Comparison of ENCODE assay signal across 10 mouse cellular contexts in genomic region chr3:68975533-68976490, GRCm38 (mm10). TPM values are rescaled to one million over a fixed set of nuclear protein-coding genes. Genes with fewer than 3 reads are reported as not detected.
DNase-seq lines count a peak whose midpoint lies in the region; ATAC-seq and TF ChIP-seq lines count a peak whose summit lies in the region.
"Had no signal": no experiment of that assay in that cellular context is flagged by ENCODE, and none has a peak within 500 bp of the region (broad histone marks: within the 10 kb centered on the region; RNA-seq: fewer than 3 reads in every experiment).

No protein-coding gene starts in this region.

- H3K4me2 ChIP-seq in forebrain, embryonic 14.5 days (ENCODE audit: low read length): no peak overlapping the region
- H3K4me2 ChIP-seq in limb, embryonic 13.5 days (replicated peaks): no peak overlapping the region
- H3K4me2 ChIP-seq in stomach, embryonic 15.5 days: no peak overlapping the region
- no peak overlapping the region for H3K4me2 ChIP-seq in intestine, postnatal 0 days (replicated peaks; ENCODE audit: low read depth)
- no peak overlapping the region for H3K4me2 ChIP-seq in neural tube, embryonic 15.5 days
- H3K4me2 ChIP-seq: intestine, embryonic 15.5 days had no signal

- ATAC-seq in forebrain, embryonic 14.5 days: no peak
- no peak for ATAC-seq in limb, embryonic 13.5 days (ENCODE audit: low FRiP score, low read depth)
- ATAC-seq in stomach, embryonic 15.5 days (ENCODE audit: insufficient read depth, low FRiP score, low read depth): peak; percentile 53; the same call in 1 of the 2 replicates
- ATAC-seq in intestine, postnatal 0 days: no peak
- ATAC-seq in neural tube, embryonic 15.5 days (ENCODE audit: low FRiP score): no peak
- ATAC-seq: intestine, embryonic 15.5 days had no signal

- 57% methylated on average over 9 of the region's 9 CpGs for WGBS in forebrain, embryonic 10.5 days
- WGBS in forebrain, embryonic 14.5 days: 49% methylated on average over 9 of the region's 9 CpGs
- 36% methylated on average over 9 of the region's 9 CpGs for WGBS in thymus, adult 2 months
- 52% methylated on average over 9 of the region's 9 CpGs for WGBS in limb, embryonic 13.5 days
- 60% methylated on average over 9 of the region's 9 CpGs for WGBS in stomach, embryonic 15.5 days
- WGBS in intestine, postnatal 0 days: 70% methylated on average over 9 of the region's 9 CpGs
- WGBS in neural tube, embryonic 15.5 days: 69% methylated on average over 9 of the region's 9 CpGs

- no peak for DNase-seq in forebrain, embryonic 10.5 days (ENCODE audit: extremely low spot score, low spot score)
- DNase-seq in forebrain, embryonic 14.5 days (ENCODE audit: low spot score): no peak
- DNase-seq in thymus, adult 2 months: peak; percentile 39
- no peak for DNase-seq in thymus, postnatal 10 days (ENCODE audit: low spot score in 2 of 2)
- DNase-seq: cerebellum, adult 9-10 months had no signal

- H3K27me3 ChIP-seq in forebrain, embryonic 10.5 days (ENCODE audit: poor library complexity, severe bottlenecking): no peaks in the 10 kb centered on the region
- H3K27me3 ChIP-seq in forebrain, embryonic 14.5 days (replicated peaks; ENCODE audit: control insufficient read depth, insufficient read depth, low read length): no peaks in the 10 kb centered on the region
- no peaks in the 10 kb centered on the region for H3K27me3 ChIP-seq in thymus, adult 2 months (ENCODE audit: control insufficient read depth, insufficient read depth, low read length)
- no peaks in the 10 kb centered on the region for H3K27me3 ChIP-seq in limb, embryonic 13.5 days
- no peaks in the 10 kb centered on the region for H3K27me3 ChIP-seq in stomach, embryonic 15.5 days (replicated peaks)
- H3K27me3 ChIP-seq in intestine, postnatal 0 days (replicated peaks; ENCODE audit: control insufficient read depth, insufficient read depth, low read length): no peaks in the 10 kb centered on the region
- no peaks in the 10 kb centered on the region for H3K27me3 ChIP-seq in neural tube, embryonic 15.5 days (replicated peaks)
- H3K27me3 ChIP-seq: intestine, embryonic 15.5 days had no signal

- peaks cover 35% of the 10 kb centered on the region for H3K36me3 ChIP-seq in forebrain, embryonic 10.5 days (replicated peaks)
- no peaks in the 10 kb centered on the region for H3K36me3 ChIP-seq in forebrain, embryonic 14.5 days (ENCODE audit: control insufficient read depth, insufficient read depth, low read length)
- H3K36me3 ChIP-seq in thymus, adult 2 months (ENCODE audit: control insufficient read depth, insufficient read depth, low read length): peaks cover 17% of the 10 kb centered on the region; the same call in 1 of the 2 replicates
- H3K36me3 ChIP-seq in limb, embryonic 13.5 days: peaks cover 11% of the 10 kb centered on the region
- H3K36me3 ChIP-seq in stomach, embryonic 15.5 days: no peaks in the 10 kb centered on the region
- no peaks in the 10 kb centered on the region for H3K36me3 ChIP-seq in intestine, postnatal 0 days (ENCODE audit: control insufficient read depth, insufficient read depth)
- no peaks in the 10 kb centered on the region for H3K36me3 ChIP-seq in neural tube, embryonic 15.5 days
- H3K36me3 ChIP-seq: intestine, embryonic 15.5 days had no signal

- no peak for TF ChIP-seq POLR2A in thymus, adult 2 months (IDR thresholded peaks at IDR 0.05; ENCODE audit: control insufficient read depth, extremely low read depth, insufficient read depth, low read length, poor library complexity)

- TF ChIP-seq CTCF in thymus, adult 2 months (IDR thresholded peaks at IDR 0.05; ENCODE audit: borderline replicate concordance, control insufficient read depth, extremely low read depth, insufficient read depth, low read length, poor library complexity): no peak
- no peak for TF ChIP-seq CTCF in intestine, postnatal 0 days (IDR thresholded peaks at IDR 0.05; ENCODE audit: low read depth)

- peaks cover 5% of the 10 kb centered on the region; the same call in 1 of the 2 replicates for H3K4me1 ChIP-seq in forebrain, embryonic 10.5 days
- no peaks in the 10 kb centered on the region for H3K4me1 ChIP-seq in forebrain, embryonic 14.5 days (ENCODE audit: control insufficient read depth, insufficient read depth, low read length)
- peaks cover 56% of the 10 kb centered on the region for H3K4me1 ChIP-seq in thymus, adult 2 months (replicated peaks; ENCODE audit: control insufficient read depth, insufficient read depth, low read length)
- peaks cover 13% of the 10 kb centered on the region; the same call in 1 of the 2 replicates for H3K4me1 ChIP-seq in limb, embryonic 13.5 days
- H3K4me1 ChIP-seq in stomach, embryonic 15.5 days: peaks cover 3% of the 10 kb centered on the region; the same call in 1 of the 2 replicates
- H3K4me1 ChIP-seq in intestine, postnatal 0 days (replicated peaks; ENCODE audit: control insufficient read depth, insufficient read depth, low read length): no peaks in the 10 kb centered on the region
- no peaks in the 10 kb centered on the region for H3K4me1 ChIP-seq in neural tube, embryonic 15.5 days
- H3K4me1 ChIP-seq: intestine, embryonic 15.5 days had no signal

- no peaks in the 10 kb centered on the region for H3K9me3 ChIP-seq in forebrain, embryonic 10.5 days
- H3K9me3 ChIP-seq in forebrain, embryonic 14.5 days (replicated peaks; ENCODE audit: control insufficient read depth, low read length): no peaks in the 10 kb centered on the region
- H3K9me3 ChIP-seq in limb, embryonic 13.5 days: no peaks in the 10 kb centered on the region
- no peaks in the 10 kb centered on the region for H3K9me3 ChIP-seq in stomach, embryonic 15.5 days
- H3K9me3 ChIP-seq in intestine, postnatal 0 days (ENCODE audit: control insufficient read depth): no peaks in the 10 kb centered on the region
- H3K9me3 ChIP-seq in neural tube, embryonic 15.5 days (replicated peaks): no peaks in the 10 kb centered on the region
- H3K9me3 ChIP-seq: intestine, embryonic 15.5 days had no signal

- no peak overlapping the region for H3K9ac ChIP-seq in forebrain, embryonic 14.5 days (ENCODE audit: low read length)
- H3K9ac ChIP-seq in limb, embryonic 13.5 days: no peak overlapping the region
- no peak overlapping the region for H3K9ac ChIP-seq in stomach, embryonic 15.5 days
- no peak overlapping the region for H3K9ac ChIP-seq in intestine, postnatal 0 days (ENCODE audit: low read depth, low read length)
- no peak overlapping the region for H3K9ac ChIP-seq in neural tube, embryonic 15.5 days (replicated peaks)
- H3K9ac ChIP-seq: intestine, embryonic 15.5 days had no signal

- no peak overlapping the region for H3K4me3 ChIP-seq in forebrain, embryonic 10.5 days
- no peak overlapping the region for H3K4me3 ChIP-seq in forebrain, embryonic 14.5 days (ENCODE audit: low read depth, low read length)
- H3K4me3 ChIP-seq in thymus, adult 2 months (ENCODE audit: control insufficient read depth, insufficient read depth, low read length): no peak overlapping the region; the same call in 1 of the 2 replicates
- no peak overlapping the region for H3K4me3 ChIP-seq in limb, embryonic 13.5 days
- H3K4me3 ChIP-seq in stomach, embryonic 15.5 days (replicated peaks): no peak overlapping the region
- H3K4me3 ChIP-seq in intestine, postnatal 0 days (ENCODE audit: low read depth, low read length): no peak overlapping the region
- no peak overlapping the region for H3K4me3 ChIP-seq in neural tube, embryonic 15.5 days (replicated peaks)
- H3K4me3 ChIP-seq: intestine, embryonic 15.5 days had no signal

- peak overlapping the region; percentile 3; the same call in 1 of the 2 replicates for H3K27ac ChIP-seq in forebrain, embryonic 10.5 days
- H3K27ac ChIP-seq in forebrain, embryonic 14.5 days (ENCODE audit: low read depth, low read length): no peak overlapping the region
- peak overlapping the region; percentile 97 for H3K27ac ChIP-seq in thymus, adult 2 months (ENCODE audit: control insufficient read depth, insufficient read depth, low read length)
- peak overlapping the region; percentile 44; the same call in 1 of the 2 replicates for H3K27ac ChIP-seq in limb, embryonic 13.5 days
- no peak overlapping the region for H3K27ac ChIP-seq in stomach, embryonic 15.5 days
- no peak overlapping the region for H3K27ac ChIP-seq in intestine, postnatal 0 days (ENCODE audit: low read depth, low read length)
- no peak overlapping the region for H3K27ac ChIP-seq in neural tube, embryonic 15.5 days (replicated peaks)
- H3K27ac ChIP-seq: intestine, embryonic 15.5 days had no signal

RNA-seq across cellular contexts. Expression of gene Ift80, which starts 28.6 kb away (rescaled TPM):
- 17.4 and 19.3 TPM in 2 replicates for polyA plus RNA-seq in forebrain, embryonic 10.5 days (2016; fragmentation: Nextera tagmentation; extraction: Ambion mirVana)
- 11.9 and 12.5 TPM in 2 replicates for polyA plus RNA-seq in forebrain, embryonic 14.5 days (2014; fragmentation: Nextera tagmentation; extraction: Ambion mirVana)
- 20.8 and 21.3 TPM in 2 replicates for polyA plus RNA-seq in thymus, adult 2 months (2012; rRNA removed)
- polyA plus RNA-seq in limb, embryonic 13.5 days (2015; fragmentation: Nextera tagmentation; extraction: Ambion mirVana): 18.8 and 21.8 TPM in 2 replicates
- polyA plus RNA-seq in stomach, embryonic 15.5 days (2015; fragmentation: Nextera tagmentation; extraction: Ambion mirVana): 11.1 and 12.1 TPM in 2 replicates
- polyA plus RNA-seq in intestine, postnatal 0 days (2015; fragmentation: Nextera tagmentation; extraction: Ambion mirVana): 1.8 and 1.9 TPM in 2 replicates
- 7.3 and 11.0 TPM in 2 replicates for polyA plus RNA-seq in neural tube, embryonic 15.5 days (2015; fragmentation: Nextera tagmentation; extraction: Ambion mirVana)

RNA-seq across cellular contexts. Expression of gene Smc4, which starts 28.7 kb away (rescaled TPM):
- 195 and 211 TPM in 2 replicates for polyA plus RNA-seq in forebrain, embryonic 10.5 days (2016; fragmentation: Nextera tagmentation; extraction: Ambion mirVana)
- 91.2 and 96.6 TPM in 2 replicates for polyA plus RNA-seq in forebrain, embryonic 14.5 days (2014; fragmentation: Nextera tagmentation; extraction: Ambion mirVana)
- polyA plus RNA-seq in thymus, adult 2 months (2012; rRNA removed): 40.6 and 69.2 TPM in 2 replicates
- polyA plus RNA-seq in limb, embryonic 13.5 days (2015; fragmentation: Nextera tagmentation; extraction: Ambion mirVana): 173 and 176 TPM in 2 replicates
- 158 and 168 TPM in 2 replicates for polyA plus RNA-seq in stomach, embryonic 15.5 days (2015; fragmentation: Nextera tagmentation; extraction: Ambion mirVana)
- polyA plus RNA-seq in intestine, postnatal 0 days (2015; fragmentation: Nextera tagmentation; extraction: Ambion mirVana): 53.3 and 56.6 TPM in 2 replicates
- 28.3 and 72.3 TPM in 2 replicates for polyA plus RNA-seq in neural tube, embryonic 15.5 days (2015; fragmentation: Nextera tagmentation; extraction: Ambion mirVana)

Comparison
In these comparisons a context has a peak if more than half of its experiments do, and no peak if none do; other contexts are left out.
1. H3K27ac ChIP-seq: peak in forebrain, embryonic 10.5 days (single experiment), thymus, adult 2 months (single experiment) and limb, embryonic 13.5 days (single experiment); none in forebrain, embryonic 14.5 days (single experiment), stomach, embryonic 15.5 days (single experiment), intestine, postnatal 0 days (single experiment) and neural tube, embryonic 15.5 days (single experiment).